Mouse (Mus musculus): ENCODE measurements around the gene Lcn2.
A peak's percentile ranks its signal among the peaks of the same experiment; 100 is the strongest.

DNA sequence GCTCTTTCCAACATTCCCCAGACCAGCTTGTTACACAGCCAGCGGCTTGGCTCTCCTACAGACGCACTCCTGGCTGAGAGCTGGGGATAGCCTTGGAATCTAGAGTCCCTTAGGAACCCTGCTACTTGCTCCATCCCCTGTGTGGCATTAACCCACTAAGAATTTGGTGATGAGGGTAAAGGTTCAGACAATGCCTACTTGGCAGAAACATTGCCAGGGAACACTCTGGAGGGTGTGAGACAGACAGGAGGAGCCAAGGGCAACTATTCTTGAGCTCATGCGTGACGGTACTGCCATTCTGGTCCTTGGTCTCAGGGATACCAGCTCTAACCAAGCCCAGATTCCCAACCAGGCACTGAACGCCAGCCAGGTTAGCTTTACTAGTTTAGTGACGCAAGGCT lies 33.8 kb upstream of the Lcn2 start:
- TF ChIP-seq CTCF (conservative IDR thresholded peaks at IDR 0.05; ENCODE audit: insufficient read depth, insufficient read length, low read depth, low read length) (0 out of 2 replicates have a peak, but pooled peaks have one; percentile 0), POLR2A (IDR thresholded peaks at IDR 0.05; ENCODE audit: low read depth, low read length) (no peak)
